Mouse (Mus musculus) thymus, postnatal 10 days (tissue): ENCODE results near the gene Meis3.
A peak's percentile ranks its signal among the peaks of the same experiment; 100 is the strongest.

Experiments
- DNase-seq, 2 experiments: peaks; one replicate each; pipeline ENCODE4 v3.0.0; 2021; ENCODE audit warnings: low spot score in 2 of 2

Meis3 gene

GRCm38 (mm10) chr7:16210862-16211365 is 36.0 kb downstream of the Meis3 start:
- DNase-seq: no peak

GRCm38 (mm10) chr7:16213196-16213595 is 38.3 kb downstream of the Meis3 start:
- no peak for DNase-seq

- no peak for DNase-seq
Observed at GRCm38 (mm10) chr7:16213986-16214385, 39.1 kb downstream of the Meis3 start.

GRCm38 (mm10) chr7:16221582-16222272 is 46.8 kb downstream of the Meis3 start, which contains the start of gene Dhx34:
Dhx34 (minus strand) TSS chr7:16222037.
- DNase-seq: peak; percentile 92 to 96

- no peak for DNase-seq
Observed at GRCm38 (mm10) chr7:16229869-16230268, 55.0 kb downstream of the Meis3 start.
